Mouse (Mus musculus) lung, embryonic 16.5 days (tissue): Measurements from ENCODE around the gene Asb8. TPM values are rescaled to one million over a fixed set of nuclear protein-coding genes. Genes with fewer than 3 reads are reported as not detected.

Experiments
- ATAC-seq: fragments of 200-750 bp; cut with Nextera tagmentation; 2 replicates; pipeline ENCODE4 v1.8.0; 2017; ENCODE audit warnings: low read depth, mild to moderate bottlenecking, moderate library complexity
- H3K27ac ChIP-seq: fragments of 300-500 bp; sonication (generic); 2 replicates; pipeline ENCODE4 v1.5.1; 2014; ENCODE audit warnings: mild to moderate bottlenecking, control low read depth, low read length
- H3K27me3 ChIP-seq: fragments of 300-500 bp; sonication (generic); 2 replicates; pipeline ENCODE4 v1.6.1; 2014; ENCODE audit warnings: low read depth, low read length, mixed read lengths; ENCODE audit not compliant: control insufficient read depth, insufficient read depth
- H3K36me3 ChIP-seq: fragments of 300-500 bp; sonication (generic); 2 replicates; pipeline ENCODE4 v1.6.1; 2014; ENCODE audit warnings: low read length; ENCODE audit not compliant: control insufficient read depth, insufficient read depth
- H3K4me1 ChIP-seq: fragments of 300-500 bp; sonication (generic); replicated peaks from 2 replicates; pipeline ENCODE4 v1.6.1; 2014; ENCODE audit warnings: low read length, mixed read lengths; ENCODE audit not compliant: control insufficient read depth, insufficient read depth
- H3K4me2 ChIP-seq: fragments of 300-500 bp; sonication (generic); 2 replicates; pipeline ENCODE4 v1.6.1; 2014; ENCODE audit warnings: low read depth, low read length, control low read depth
- H3K4me3 ChIP-seq: fragments of 300-500 bp; sonication (generic); 2 replicates; pipeline ENCODE4 v1.5.1; 2014; ENCODE audit warnings: mild to moderate bottlenecking, low read length, control low read depth
- H3K9ac ChIP-seq: fragments of 300-500 bp; sonication (generic); 2 replicates; pipeline ENCODE4 v1.6.1; 2014; ENCODE audit warnings: low read length, control low read depth
- H3K9me3 ChIP-seq: fragments of 300-500 bp; sonication (generic); 2 replicates; pipeline ENCODE4 v1.6.1; 2016; ENCODE audit warnings: low read length; ENCODE audit not compliant: control insufficient read depth
- WGBS: fragments of 180-500 bp; shearing (Covaris S2); extraction: QIAGEN DNeasy Blood & Tissue Kit; methylation state at CpG from one replicate; pipeline ENCODE4 v1.1.7; 2014; 5-methylcytosine and 5-hydroxymethylcytosine counted together
- polyA plus RNA-seq: library from polyadenylated mRNA; unstranded; fragments of >200 nt; fragmentation: Nextera tagmentation; extraction: Ambion mirVana; gene quantifications from 2 replicates; pipeline ENCODE4 v1.2.1, GENCODE M21; 2015

The Asb8 gene
- polyA plus RNA-seq, 1 experiment from 2014 or later: 47.9 TPM

DNA sequence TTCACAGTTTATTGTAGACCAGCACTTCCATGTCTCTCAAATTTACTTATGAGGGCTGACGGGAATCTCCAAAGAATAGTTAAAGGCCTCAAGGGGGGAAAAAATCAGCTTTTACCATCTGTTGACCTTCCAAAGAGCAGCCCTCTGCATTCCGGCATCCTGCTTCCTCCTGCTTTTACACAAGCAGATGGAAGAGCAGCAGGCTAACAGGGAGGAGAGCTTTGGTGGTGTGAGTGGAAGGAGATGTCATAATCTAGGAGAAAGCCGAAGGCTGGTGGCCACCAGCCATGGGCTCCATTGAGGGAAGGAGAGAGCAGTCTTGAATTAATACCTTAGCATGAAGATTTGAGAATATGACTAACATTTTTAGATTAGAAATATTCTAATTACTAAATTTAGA lies 17.1 kb downstream of the Asb8 start:
- no peak for ATAC-seq
- no peak overlapping the region for H3K4me2 ChIP-seq
- WGBS: 64% methylated on average over 3 of the region's 3 CpGs
- H3K27ac ChIP-seq: no peak overlapping the region
- H3K9me3 ChIP-seq: no peaks in the 10 kb centered on the region
- H3K4me3 ChIP-seq: no peak overlapping the region
- H3K27me3 ChIP-seq: no peaks in the 10 kb centered on the region; the same call in 1 of the 2 replicates
- H3K9ac ChIP-seq: no peak overlapping the region
- H3K36me3 ChIP-seq: no peaks in the 10 kb centered on the region
- H3K4me1 ChIP-seq: peaks cover 8% of the 10 kb centered on the region

- Histone ChIP-seq H3K9ac (peak overlapping the region; percentile 96), H3K4me3 (peak overlapping the region; percentile 98), H3K4me2 (peak overlapping the region; percentile 78), H3K27me3 (no peaks in the 10 kb centered on the region), H3K27ac (peak overlapping the region; percentile 47), H3K9me3 (no peaks in the 10 kb centered on the region), H3K4me1 (peaks cover 8% of the 10 kb centered on the region), H3K36me3 (peaks cover 7% of the 10 kb centered on the region)
- 1% methylated on average over 38 of the region's 38 CpGs for WGBS
- peak; percentile 98 for ATAC-seq
These were observed 19.8 kb downstream of the Asb8 start for GRCm38 (mm10) chr15:98145559-98146181.

DNA sequence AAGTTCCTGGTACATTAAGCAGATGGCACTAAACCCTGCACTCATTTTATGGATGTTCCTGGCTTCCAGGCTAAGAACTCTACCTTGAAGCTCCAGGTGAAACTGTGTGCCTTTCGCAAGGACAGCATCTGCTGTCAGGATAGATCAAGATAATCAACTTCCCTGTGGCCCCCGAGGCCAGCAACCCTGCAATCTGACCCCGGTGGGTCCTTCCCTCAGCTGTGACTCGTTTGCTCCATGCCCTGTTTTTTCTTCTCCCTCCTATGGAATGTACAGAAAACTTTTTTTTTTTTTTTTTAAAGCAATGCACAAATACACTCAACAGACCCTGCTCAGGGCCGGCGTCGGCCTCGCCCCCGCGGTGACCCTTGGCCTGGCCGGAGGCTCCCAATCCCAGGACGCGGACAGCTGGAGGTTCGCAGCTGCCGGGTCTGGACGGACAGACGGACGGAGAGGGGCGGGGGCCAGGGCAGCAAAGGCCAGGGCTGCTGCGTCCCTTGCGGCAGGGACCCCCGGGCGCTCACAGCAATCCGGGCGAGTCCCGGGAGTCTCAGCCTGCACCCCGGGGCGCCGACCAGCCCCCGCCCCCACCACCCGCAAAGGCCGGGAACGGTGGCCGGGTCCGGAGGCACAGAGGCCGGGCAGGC lies 20.4 kb downstream of the Asb8 start:
- H3K4me3 ChIP-seq: peak overlapping the region; percentile 98
- H3K4me1 ChIP-seq: peaks cover 8% of the 10 kb centered on the region
- WGBS: under 1% methylated on average over 36 of the region's 36 CpGs
- H3K27ac ChIP-seq: peak overlapping the region; percentile 47
- no peaks in the 10 kb centered on the region for H3K27me3 ChIP-seq
- peak overlapping the region; percentile 78 for H3K4me2 ChIP-seq
- H3K9me3 ChIP-seq: no peaks in the 10 kb centered on the region
- ATAC-seq: peak; percentile 68
- peaks cover 10% of the 10 kb centered on the region for H3K36me3 ChIP-seq
- peak overlapping the region; percentile 96 for H3K9ac ChIP-seq

DNA sequence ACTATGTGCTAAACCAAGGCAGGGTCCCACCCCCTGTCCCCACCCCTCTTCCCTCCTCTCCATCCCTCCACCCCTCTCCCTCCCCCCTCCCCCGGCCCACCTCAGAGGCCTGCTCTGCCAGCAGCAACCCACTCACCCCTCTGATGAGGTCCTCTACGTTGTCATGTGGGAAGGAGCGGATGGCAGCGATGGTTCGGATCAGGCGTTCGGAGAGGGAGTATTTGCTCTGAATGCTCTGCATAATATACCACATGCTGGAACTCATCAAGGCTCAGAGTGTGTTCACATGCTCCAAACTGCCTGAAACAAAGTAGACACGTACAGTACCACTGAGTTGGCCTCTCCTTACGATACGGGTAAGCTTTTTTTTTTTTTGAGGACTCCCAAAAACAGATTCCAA lies 22.9 kb downstream of the Asb8 start:
- no peak overlapping the region for H3K9ac ChIP-seq
- no peak overlapping the region for H3K27ac ChIP-seq
- H3K4me1 ChIP-seq: peaks cover 8% of the 10 kb centered on the region
- no peak overlapping the region for H3K4me2 ChIP-seq
- H3K27me3 ChIP-seq: no peaks in the 10 kb centered on the region
- no peak for ATAC-seq
- no peak overlapping the region for H3K4me3 ChIP-seq
- peaks cover 10% of the 10 kb centered on the region for H3K36me3 ChIP-seq
- WGBS: 86% methylated on average over 9 of the region's 10 CpGs
- H3K9me3 ChIP-seq: no peaks in the 10 kb centered on the region

GRCm38 (mm10) chr15:98140809-98141208 lies 24.6 kb downstream of the Asb8 start:
- H3K4me2 ChIP-seq: no peak overlapping the region
- H3K9ac ChIP-seq: no peak overlapping the region
- H3K27me3 ChIP-seq: no peaks in the 10 kb centered on the region
- H3K9me3 ChIP-seq: no peaks in the 10 kb centered on the region
- H3K4me1 ChIP-seq: peaks cover 8% of the 10 kb centered on the region
- H3K27ac ChIP-seq: no peak overlapping the region
- no peak for ATAC-seq
- 91% methylated on average over 5 of the region's 5 CpGs for WGBS
- H3K4me3 ChIP-seq: no peak overlapping the region
- H3K36me3 ChIP-seq: peaks cover 20% of the 10 kb centered on the region

DNA sequence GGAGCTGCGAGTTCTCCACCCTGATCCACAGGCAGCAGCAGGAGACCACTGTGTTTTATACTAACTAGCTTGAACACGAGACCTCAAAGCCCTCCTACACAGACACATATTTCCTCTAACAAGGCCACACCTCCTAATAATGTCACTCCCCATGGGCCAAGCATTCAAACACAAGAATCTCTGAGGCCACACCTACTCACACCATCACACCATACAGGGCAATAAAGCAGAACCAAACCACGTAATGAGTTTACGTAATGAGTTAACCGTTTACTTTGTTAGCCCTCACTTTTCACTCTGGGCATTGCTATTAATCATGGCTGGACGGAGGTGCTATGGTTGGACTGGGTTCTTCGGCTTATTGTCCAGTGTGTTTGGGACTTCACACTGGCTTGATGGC lies 25.7 kb downstream of the Asb8 start:
- Histone ChIP-seq H3K4me1 (peaks cover 5% of the 10 kb centered on the region), H3K27me3 (no peaks in the 10 kb centered on the region), H3K9ac (no peak overlapping the region), H3K27ac (no peak overlapping the region), H3K4me3 (no peak overlapping the region), H3K36me3 (peaks cover 31% of the 10 kb centered on the region), H3K9me3 (no peaks in the 10 kb centered on the region), H3K4me2 (no peak overlapping the region)
- 72% methylated on average over 7 of the region's 7 CpGs for WGBS
- ATAC-seq: no peak

DNA sequence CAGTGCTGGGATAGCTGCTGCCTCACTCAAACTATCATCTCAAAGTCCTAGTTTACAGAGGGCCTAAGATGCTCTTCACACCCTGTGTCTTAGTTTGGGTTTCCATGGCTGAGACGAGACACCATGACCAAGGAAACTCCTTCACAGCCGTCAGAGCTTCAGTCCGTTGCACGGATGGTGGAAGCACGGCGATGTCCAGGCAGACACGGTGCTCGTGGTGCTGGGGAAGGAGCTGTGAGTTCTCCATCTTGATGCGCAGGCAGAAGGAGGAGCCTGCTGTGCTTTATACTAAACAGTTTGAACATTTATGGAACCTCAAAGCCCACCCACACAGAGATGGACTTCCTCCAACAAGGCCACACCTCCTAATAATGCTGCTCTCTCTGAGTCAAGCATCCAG lies 28.6 kb downstream of the Asb8 start:
- Histone ChIP-seq H3K36me3 (peaks cover 33% of the 10 kb centered on the region), H3K27me3 (no peaks in the 10 kb centered on the region), H3K4me1 (no peaks in the 10 kb centered on the region), H3K4me3 (no peak overlapping the region), H3K4me2 (no peak overlapping the region), H3K27ac (no peak overlapping the region), H3K9ac (no peak overlapping the region), H3K9me3 (no peaks in the 10 kb centered on the region)
- WGBS: 90% methylated on average over 9 of the region's 9 CpGs
- ATAC-seq: no peak

DNA sequence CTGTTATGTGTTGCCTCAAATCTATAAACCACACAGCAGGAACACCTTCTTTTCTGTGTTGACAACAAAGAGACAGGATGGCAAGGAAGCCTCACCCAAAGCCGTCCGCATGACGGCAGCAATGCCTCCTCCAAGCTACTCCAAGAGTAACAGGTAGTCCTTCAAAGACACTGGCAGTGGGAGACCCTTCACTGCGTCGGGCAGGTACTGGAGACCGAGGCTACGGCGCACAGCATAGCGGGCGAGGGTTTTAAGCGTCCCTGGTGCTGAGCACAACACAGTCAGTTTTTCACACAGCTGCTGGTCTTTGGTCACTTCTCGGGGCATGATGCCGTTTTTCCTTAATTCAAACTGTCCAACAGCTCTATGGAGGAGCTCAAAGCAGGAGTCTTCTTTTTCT lies 29.8 kb downstream of the Asb8 start:
- H3K27me3 ChIP-seq: no peaks in the 10 kb centered on the region
- ATAC-seq: no peak
- H3K4me1 ChIP-seq: no peaks in the 10 kb centered on the region
- H3K4me2 ChIP-seq: no peak overlapping the region
- H3K36me3 ChIP-seq: peaks cover 26% of the 10 kb centered on the region
- 91% methylated on average over 13 of the region's 13 CpGs for WGBS
- H3K27ac ChIP-seq: no peak overlapping the region
- H3K9me3 ChIP-seq: no peaks in the 10 kb centered on the region
- H3K4me3 ChIP-seq: no peak overlapping the region
- H3K9ac ChIP-seq: no peak overlapping the region

- Histone ChIP-seq H3K9me3 (no peaks in the 10 kb centered on the region), H3K27me3 (no peaks in the 10 kb centered on the region), H3K4me3 (no peak overlapping the region), H3K4me2 (no peak overlapping the region), H3K36me3 (peaks cover 23% of the 10 kb centered on the region), H3K4me1 (no peaks in the 10 kb centered on the region), H3K27ac (no peak overlapping the region), H3K9ac (no peak overlapping the region)
- 78% methylated on average over 3 of the region's 3 CpGs for WGBS
- ATAC-seq: no peak
These were observed 30.8 kb downstream of the Asb8 start for GRCm38 (mm10) chr15:98134666-98135065.
